Mouse (Mus musculus) skeletal muscle tissue, adult 2 months (tissue): ENCODE data around the gene Timm44.

ENCODE experiments used
- DNase-seq: peaks from one replicate; pipeline ENCODE4 v3.0.0-alpha.2; 2012; ENCODE audit warnings: low read depth, low spot score

Gene Timm44

DNA sequence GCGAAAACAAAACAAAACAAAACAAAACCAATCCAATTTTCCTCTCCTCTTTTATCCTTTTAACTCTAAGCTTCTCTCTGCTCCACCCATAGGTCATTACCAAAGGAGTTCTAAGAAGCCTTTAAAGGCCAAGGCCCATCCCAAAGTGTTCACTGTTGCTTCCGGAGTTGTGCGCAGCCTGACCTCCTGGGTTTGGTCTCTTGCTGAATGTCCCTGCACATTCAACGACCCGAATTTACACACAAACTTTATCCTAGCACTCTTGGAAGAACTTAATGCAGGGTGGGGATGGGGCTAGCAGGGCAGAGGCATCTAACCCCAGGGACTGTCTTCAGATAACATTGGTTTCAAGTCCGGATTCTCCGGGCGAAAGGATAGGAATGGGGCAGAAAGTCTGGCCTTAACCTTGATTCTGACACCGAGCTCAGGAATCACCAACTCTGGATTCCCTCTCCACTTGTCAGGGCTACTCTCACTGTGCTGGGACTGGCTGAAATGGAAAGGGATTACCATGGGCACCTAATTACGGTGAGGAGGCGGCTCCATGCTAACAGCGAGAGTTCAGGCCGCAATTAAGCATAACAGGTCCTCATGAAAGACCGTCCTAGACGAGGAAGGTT is 37.8 kb downstream of the Timm44 start:
- DNase-seq, result no peak

DNA sequence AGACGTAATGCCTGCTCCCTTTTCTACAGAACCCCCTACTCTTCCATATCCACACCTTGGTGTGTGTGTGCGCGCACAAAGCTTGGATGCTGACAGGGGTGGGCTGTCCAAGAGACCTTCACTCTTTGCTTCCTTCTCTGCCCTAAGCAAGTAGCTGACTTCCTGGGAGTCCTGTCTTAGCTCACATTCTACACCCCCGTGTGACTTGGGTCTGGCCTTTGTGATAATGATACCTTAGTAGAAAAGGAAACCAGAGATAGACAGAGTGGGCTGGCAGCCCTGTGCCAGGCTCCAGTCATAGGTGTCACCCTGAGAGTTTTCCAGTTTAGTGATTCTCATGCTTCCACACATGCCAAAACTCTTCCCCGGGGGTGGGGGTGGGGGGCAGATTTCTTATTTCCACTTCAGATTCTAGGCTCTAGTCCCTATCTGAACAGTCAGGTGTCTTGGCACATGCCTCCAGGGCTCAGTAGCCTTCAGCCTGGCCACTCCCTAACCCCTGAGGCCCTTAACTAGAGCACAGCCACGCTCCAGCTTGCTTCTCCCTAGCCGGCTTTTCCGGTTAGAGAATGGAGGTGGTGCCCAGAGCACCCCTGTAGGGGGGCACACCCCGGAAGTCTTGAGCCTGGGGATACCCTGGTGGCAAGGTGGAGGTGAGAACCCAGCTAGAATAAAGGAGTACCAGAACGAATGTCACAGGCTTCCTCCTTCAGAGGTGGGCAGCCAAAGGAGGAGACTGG is 44.9 kb downstream of the Timm44 start:
- no peak for DNase-seq

- no peak for DNase-seq
These were observed 45.9 kb downstream of the Timm44 start for GRCm38 (mm10) chr8:4229784-4230183.

DNA sequence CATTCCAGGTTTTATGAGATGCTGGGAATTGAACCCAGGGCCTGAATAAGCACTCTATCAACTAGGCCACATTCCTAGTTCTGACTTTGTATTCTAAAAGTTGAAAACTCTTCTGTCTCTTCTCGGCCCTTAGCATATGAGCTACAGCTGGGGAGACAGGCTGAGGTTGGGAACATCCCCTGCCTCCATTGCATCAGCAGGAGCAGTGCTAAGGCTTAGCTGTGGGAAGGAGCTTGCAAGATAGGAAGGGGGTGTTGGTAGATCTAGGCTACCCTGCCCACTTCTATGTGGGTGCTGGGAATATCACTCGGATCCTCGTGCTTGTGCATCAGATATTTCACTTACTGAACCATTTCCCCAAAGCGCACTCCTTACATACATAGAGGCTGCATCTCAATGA is 47.8 kb downstream of the Timm44 start:
- no peak for DNase-seq

- no peak for DNase-seq
These were observed 48.9 kb downstream of the Timm44 start, which contains the start of gene Lrrc8e for GRCm38 (mm10) chr8:4226739-4227347. Gene Lrrc8e (plus strand): TSS chr8:4226827.

DNA sequence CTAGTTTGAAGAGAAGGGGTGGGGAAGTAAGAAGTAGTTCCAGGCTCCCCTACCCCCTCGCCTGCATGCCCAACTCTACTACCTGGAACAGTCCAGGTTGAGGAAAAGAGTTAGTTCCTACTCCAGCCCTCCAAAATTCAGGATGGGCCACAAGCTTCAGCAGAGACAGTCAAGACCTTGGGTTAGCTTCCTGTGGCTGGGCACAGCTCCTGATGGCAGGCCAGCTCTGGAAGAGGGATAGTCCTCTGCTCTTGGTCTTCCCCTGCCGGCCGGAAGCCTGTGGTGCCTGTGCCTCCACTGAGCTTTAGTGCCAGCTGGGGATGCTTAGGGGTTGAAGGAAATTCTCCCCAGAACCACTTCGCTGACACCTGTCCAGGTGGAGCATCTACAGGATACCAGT is 49.4 kb downstream of the Timm44 start:
- DNase-seq, result no peak

GRCm38 (mm10) chr8:4222059-4222458 is 53.7 kb downstream of the Timm44 start:
- no peak for DNase-seq

DNA sequence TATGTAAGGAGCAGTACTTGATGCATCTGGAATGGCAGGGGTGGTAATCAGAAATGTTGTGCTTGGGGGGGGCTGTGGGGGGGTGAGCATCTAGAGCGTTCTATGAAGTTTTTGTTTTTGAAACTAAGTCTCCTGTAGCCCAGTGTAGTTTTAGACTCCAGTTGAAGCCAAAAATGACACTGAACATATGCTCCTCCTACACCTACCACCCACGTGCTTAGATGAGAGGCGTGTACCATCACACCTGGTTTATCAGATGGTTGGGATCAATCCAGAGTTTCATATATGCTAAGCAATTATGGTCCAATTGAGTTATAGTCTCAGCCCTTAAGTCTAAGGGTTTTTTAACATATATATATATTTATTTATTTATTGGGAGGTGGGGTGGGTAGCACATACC is 56.1 kb downstream of the Timm44 start:
- no peak for DNase-seq

- DNase-seq, result no peak
These were observed 58.7 kb downstream of the Timm44 start, which contains the start of gene Prr36 for GRCm38 (mm10) chr8:4216791-4217621. Gene Prr36 (minus strand): TSS chr8:4217459.

GRCm38 (mm10) chr8:4216296-4216695 is 59.4 kb downstream of the Timm44 start:
- DNase-seq, result no peak

DNA sequence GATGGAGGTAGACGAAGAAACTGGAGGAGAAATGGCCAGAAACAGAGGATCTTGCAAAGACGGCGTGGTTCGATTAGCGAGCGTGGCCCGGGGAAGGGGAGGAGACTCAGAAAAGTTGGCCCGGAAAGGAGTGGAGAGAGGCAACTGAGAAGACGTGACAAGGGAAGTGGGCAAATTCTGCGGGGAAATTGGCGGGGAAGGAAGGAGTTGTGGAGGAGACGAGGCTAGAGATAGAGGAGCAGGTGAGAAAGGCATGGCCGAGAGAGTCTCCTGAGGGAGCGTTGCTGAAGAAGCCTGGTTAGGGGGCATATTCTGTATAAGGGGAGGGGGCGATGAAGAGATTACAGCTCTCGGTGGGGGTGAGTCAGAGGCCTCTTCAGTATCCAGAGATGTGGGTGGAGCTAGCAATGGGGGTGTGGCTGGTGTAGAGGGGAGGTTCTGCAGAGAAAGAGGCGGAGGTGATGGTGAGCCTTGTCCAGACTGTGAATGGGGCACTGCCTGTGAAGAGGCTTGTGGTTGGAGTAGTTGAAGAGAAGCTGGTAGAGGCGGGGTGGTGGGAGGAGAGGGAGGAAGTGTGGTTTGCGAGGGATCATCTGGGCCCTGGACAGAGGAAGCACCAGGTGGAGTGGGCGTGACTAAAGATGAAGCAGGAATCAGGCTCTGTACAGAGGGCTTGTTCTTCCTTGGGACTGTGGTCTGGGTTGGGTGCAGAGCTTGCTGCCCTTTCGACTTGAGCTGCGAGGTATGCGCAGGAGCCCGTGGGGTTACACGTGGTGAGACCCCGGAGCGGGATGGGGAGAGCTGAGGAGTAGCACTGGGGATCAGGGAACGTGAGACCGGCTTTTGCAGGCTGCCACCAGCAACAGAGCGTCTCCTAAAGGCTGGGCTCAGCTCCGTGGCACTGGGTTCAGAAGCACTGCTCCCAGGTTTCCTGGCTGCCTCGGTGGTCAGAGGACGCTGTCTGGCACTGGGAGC is 61.4 kb downstream of the Timm44 start:
- no peak for DNase-seq

DNA sequence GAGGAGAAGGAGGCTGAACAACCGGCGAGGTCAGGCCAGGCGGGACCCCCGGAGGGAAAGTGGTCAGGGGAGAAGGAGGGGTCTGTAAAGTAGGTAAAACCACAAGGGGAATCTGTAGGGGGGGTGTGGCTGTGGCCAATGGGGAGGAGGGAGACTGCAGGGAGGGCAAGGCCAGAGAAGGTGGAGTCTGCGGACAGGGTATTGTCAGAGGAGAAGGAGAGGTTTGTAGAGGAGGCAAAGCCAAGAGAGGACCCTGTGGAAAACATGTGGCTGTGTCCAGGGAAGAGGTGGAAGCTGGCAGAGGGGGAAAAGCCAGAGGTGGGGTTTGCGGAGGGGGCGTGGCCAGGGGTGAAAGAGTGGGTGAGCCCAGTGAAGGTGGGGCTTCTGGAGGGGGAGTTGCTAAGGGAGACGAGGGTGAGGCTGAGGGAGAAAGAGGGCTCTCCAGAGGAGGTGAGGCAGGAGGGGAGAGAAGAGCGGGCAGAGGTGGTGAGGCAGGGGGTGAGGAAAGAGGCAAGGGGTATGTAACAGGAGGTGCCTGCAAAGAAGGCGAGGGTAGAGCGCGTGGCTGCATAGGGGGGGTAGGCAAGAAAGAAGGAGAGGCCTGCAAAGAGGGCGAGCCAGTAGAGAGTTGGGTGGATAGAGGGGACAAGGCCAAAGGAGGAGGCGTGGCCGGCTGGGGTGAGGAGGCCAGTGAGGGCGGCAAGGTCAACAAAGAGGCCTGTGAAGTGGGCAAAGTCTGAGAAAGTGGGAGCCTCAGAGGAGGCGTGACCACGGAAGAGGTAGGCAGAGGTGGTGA is 62.3 kb downstream of the Timm44 start:
- no peak for DNase-seq

DNA sequence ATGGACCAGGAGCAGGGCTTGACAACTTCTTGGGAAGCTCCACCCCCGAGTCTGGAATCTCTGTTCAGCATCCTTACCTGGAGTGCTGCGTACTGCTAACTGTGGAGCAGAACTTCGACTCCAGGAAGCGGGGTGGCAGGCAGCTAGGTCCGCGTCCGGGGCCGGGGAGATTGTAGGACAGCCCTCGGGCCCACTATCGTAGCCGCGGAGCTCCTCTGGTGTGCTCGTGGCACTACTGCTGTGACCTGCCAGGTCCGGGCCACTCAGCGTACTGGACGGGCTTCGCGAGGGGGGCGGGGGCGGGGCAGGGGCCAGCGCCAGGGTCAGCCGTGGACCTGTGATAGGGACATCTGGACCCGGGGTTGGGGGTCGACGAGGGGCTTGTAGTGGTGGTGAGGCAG is 62.9 kb downstream of the Timm44 start:
- no peak for DNase-seq

DNA sequence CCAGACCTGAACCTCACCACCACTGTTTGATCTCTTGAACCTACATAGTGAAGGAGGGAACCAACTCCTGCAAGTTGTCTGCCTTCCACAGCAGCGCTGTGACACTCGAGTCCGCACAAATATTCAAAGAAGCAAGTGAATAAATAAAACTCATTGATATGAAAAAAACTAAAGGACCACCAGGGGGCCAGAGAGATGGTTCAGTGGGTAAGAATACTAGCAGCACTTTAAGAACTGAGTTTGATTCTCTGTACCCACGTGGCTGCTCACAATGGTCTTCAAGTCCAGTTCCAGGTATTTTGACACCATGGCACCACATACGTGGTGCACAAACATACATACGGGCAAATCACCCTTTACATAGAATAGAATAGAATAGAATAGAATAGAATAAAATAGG is 64.6 kb downstream of the Timm44 start:
- no peak for DNase-seq
